8 mouse cellular contexts compared by ENCODE assay signal in genomic region chr9:43141839-43142238, GRCm38 (mm10). TPM values are rescaled to one million over a fixed set of nuclear protein-coding genes. Genes with fewer than 3 reads are reported as not detected.
DNase-seq lines count a peak whose midpoint lies in the region; ATAC-seq and TF ChIP-seq lines count a peak whose summit lies in the region.

No protein-coding gene starts in this region.

- peak; percentile 68; the same call in 1 of the 2 replicates for TF ChIP-seq EP300 in heart, adult 2 months (IDR thresholded peaks at IDR 0.05; ENCODE audit: insufficient read depth, low read depth, low read length)

- no peak; the same call in 1 of the 2 replicates for TF ChIP-seq CTCF in heart, adult 2 months (IDR thresholded peaks at IDR 0.05)

- no peak overlapping the region for H3K9ac ChIP-seq in heart, adult 2 months (ENCODE audit: low read depth, low read length)
- H3K9ac ChIP-seq in heart, embryonic 11.5 days (ENCODE audit: low read depth, low read length) = no peak overlapping the region
- H3K9ac ChIP-seq in midbrain, embryonic 14.5 days (replicated peaks; ENCODE audit: low read length) = no peak overlapping the region

- intact Hi-C loops in heart, adult 2 months (cut with DNase I) = loop anchor here (1.0 kb wide), 2 partner anchors 69 to 142 kb away; no protein-coding TSS in a partner anchor
- intact Hi-C loops in heart, postnatal 14 days (cut with DNase I) = loop anchor here (1.0 kb wide), 1 partner anchor 142 kb away; no protein-coding TSS in a partner anchor

- H3K36me3 ChIP-seq in heart, adult 2 months (ENCODE audit: control insufficient read depth, insufficient read depth, low read length) = no peaks in the 10 kb centered on the region
- no peaks in the 10 kb centered on the region for H3K36me3 ChIP-seq in heart, embryonic 11.5 days (ENCODE audit: control insufficient read depth, insufficient read depth, low read length)
- no peaks in the 10 kb centered on the region for H3K36me3 ChIP-seq in midbrain, embryonic 14.5 days (ENCODE audit: control insufficient read depth, insufficient read depth, low read length)

- 0% methylated on average over 4 of the region's 4 CpGs for WGBS in heart, adult 2 months
- 8% methylated on average over 4 of the region's 4 CpGs for WGBS in heart, embryonic 11.5 days (ENCODE audit: insufficient replicate concordance)
- WGBS in midbrain, embryonic 14.5 days = 9% methylated on average over 4 of the region's 4 CpGs

- H3K27ac ChIP-seq in heart, adult 2 months = no peak overlapping the region
- no peak overlapping the region for H3K27ac ChIP-seq in heart, embryonic 11.5 days (ENCODE audit: low read depth, low read length)
- H3K27ac ChIP-seq in midbrain, embryonic 14.5 days (replicated peaks; ENCODE audit: low read depth, low read length) = no peak overlapping the region

- H3K4me1 ChIP-seq in heart, adult 2 months (ENCODE audit: control insufficient read depth, insufficient read depth, low read length) = no peaks in the 10 kb centered on the region
- peaks cover 3% of the 10 kb centered on the region; the same call in 1 of the 2 replicates for H3K4me1 ChIP-seq in heart, embryonic 11.5 days (ENCODE audit: control insufficient read depth, insufficient read depth, low read length)
- no peaks in the 10 kb centered on the region for H3K4me1 ChIP-seq in midbrain, embryonic 14.5 days (ENCODE audit: control insufficient read depth, insufficient read depth, low read length)

- H3K4me2 ChIP-seq in heart, embryonic 11.5 days = no peak overlapping the region
- H3K4me2 ChIP-seq in midbrain, embryonic 14.5 days (ENCODE audit: low read length) = no peak overlapping the region

- no peaks in the 10 kb centered on the region for H3K79me2 ChIP-seq in heart, adult 2 months (replicated peaks; ENCODE audit: control insufficient read depth, insufficient read depth, low read length)

- ATAC-seq in heart, embryonic 11.5 days (replicated peaks; ENCODE audit: insufficient number of reproducible peaks, low FRiP score, low TSS enrichment) = no peak
- ATAC-seq in common myeloid progenitor, adult 5-6 weeks (replicated peaks; ENCODE audit: low read depth, poor library complexity, severe bottlenecking) = peak; percentile 71
- ATAC-seq in midbrain, embryonic 14.5 days (ENCODE audit: low FRiP score, low TSS enrichment) = no peak

- no peak overlapping the region for H3K4me3 ChIP-seq in heart, adult 2 months
- H3K4me3 ChIP-seq in heart, embryonic 11.5 days (ENCODE audit: low read depth, low read length) = no peak overlapping the region
- H3K4me3 ChIP-seq in midbrain, embryonic 14.5 days (replicated peaks; ENCODE audit: low read depth, low read length) = no peak overlapping the region

- H3K27me3 ChIP-seq in heart, adult 2 months (ENCODE audit: control insufficient read depth, insufficient read depth, low read length) = no peaks in the 10 kb centered on the region
- H3K27me3 ChIP-seq in heart, embryonic 11.5 days (ENCODE audit: control insufficient read depth, insufficient read depth, low read length) = no peaks in the 10 kb centered on the region; the same call in 1 of the 2 replicates
- no peaks in the 10 kb centered on the region for H3K27me3 ChIP-seq in midbrain, embryonic 14.5 days (ENCODE audit: control insufficient read depth, insufficient read depth, low read length)

- TF ChIP-seq POLR2A in heart, adult 2 months (IDR thresholded peaks at IDR 0.05; ENCODE audit: insufficient read depth, low read depth, low read length) = no peak

- DNase-seq in heart, adult 2 months = peak; percentile 63 to 71
- peak; percentile 69 to 72 for DNase-seq in adrenal gland, adult 18-20 months (ENCODE audit: low spot score in 2 of 2)
- peak; percentile 72 to 85 for DNase-seq in heart, postnatal 14 days
- peak; percentile 73 to 77 for DNase-seq in left cerebral cortex, adult 18-20 months (ENCODE audit: low spot score in 2 of 2)
- DNase-seq in midbrain, embryonic 14.5 days = peak; percentile 89
- peak; percentile 81 for DNase-seq in testis, postnatal 10 days (ENCODE audit: low spot score)

- H3K9me3 ChIP-seq in heart, embryonic 11.5 days (replicated peaks; ENCODE audit: control insufficient read depth, low read length) = no peaks in the 10 kb centered on the region
- no peaks in the 10 kb centered on the region for H3K9me3 ChIP-seq in midbrain, embryonic 14.5 days (ENCODE audit: control insufficient read depth, low read length)

RNA-seq across cellular contexts. Expression of gene Tmem136, which starts 25.5 kb away (rescaled TPM):
- 1 to 10 TPM; 5.7 to 7.1 TPM for total RNA-seq in heart, adult 2 months (2021)
- polyA plus RNA-seq in heart, adult 2 months (2012; rRNA removed) = 7.4 and 10.2 TPM in 2 replicates
- 14.1 and 20.0 TPM in 2 replicates for polyA plus RNA-seq in heart, embryonic 11.5 days (2014; fragmentation: Nextera tagmentation; extraction: Ambion mirVana)
- total RNA-seq in adrenal gland, adult 18-20 months (2021) = 1 to 10 TPM; 4.7 to 4.9 TPM
- total RNA-seq in common myeloid progenitor, adult 5-6 weeks (2017) = 0.05 TPM in 1 of 2 replicates, not detected in the other
- total RNA-seq in heart, postnatal 14 days (2021) = 1 to 10 TPM; 7.2 to 7.5 TPM
- 10 to 100 TPM; 15.9 to 20.7 TPM for total RNA-seq in left cerebral cortex, adult 18-20 months (2021)
- 9.8 and 11.6 TPM in 2 replicates for polyA plus RNA-seq in midbrain, embryonic 14.5 days (2014; fragmentation: Nextera tagmentation; extraction: Ambion mirVana)

RNA-seq across cellular contexts. Expression of gene Arhgef12, which starts 34.8 kb away (rescaled TPM):
- 100 to 1,000 TPM; 136 to 150 TPM for total RNA-seq in heart, adult 2 months (2021)
- polyA plus RNA-seq in heart, adult 2 months (2012; rRNA removed) = 34.8 and 66.4 TPM in 2 replicates
- 9.6 and 16.8 TPM in 2 replicates for polyA plus RNA-seq in heart, embryonic 11.5 days (2014; fragmentation: Nextera tagmentation; extraction: Ambion mirVana)
- 100 to 1,000 TPM; 114 to 125 TPM for total RNA-seq in adrenal gland, adult 18-20 months (2021)
- 8.4 and 10.0 TPM in 2 replicates for total RNA-seq in common myeloid progenitor, adult 5-6 weeks (2017)
- 100 to 1,000 TPM; 154 to 163 TPM for total RNA-seq in heart, postnatal 14 days (2021)
- total RNA-seq in left cerebral cortex, adult 18-20 months (2021) = 100 to 1,000 TPM; 144 to 145 TPM
- 34.8 and 38.6 TPM in 2 replicates for polyA plus RNA-seq in midbrain, embryonic 14.5 days (2014; fragmentation: Nextera tagmentation; extraction: Ambion mirVana)

Comparison
In these comparisons a context has a peak if more than half of its experiments do, and no peak if none do; other contexts are left out.
1. RNA of gene Arhgef12, which starts 34.8 kb away (total RNA-seq): 154 to 163 TPM in heart, postnatal 14 days, 136 to 150 TPM in heart, adult 2 months, 144 to 145 TPM in left cerebral cortex, adult 18-20 months and 114 to 125 TPM in adrenal gland, adult 18-20 months; 8.4 to 10.0 TPM in common myeloid progenitor, adult 5-6 weeks; every median in the first group is over 10 times any median in the second.
2. Peak in every context shown above with its lines, with median percentiles within 50 percentile points of each other: DNase-seq.